Mouse (Mus musculus): Measurements from ENCODE around the gene Kcnk12. TPM values are rescaled to one million over a fixed set of nuclear protein-coding genes. Genes with fewer than 3 reads are reported as not detected.
A peak's percentile ranks its signal among the peaks of the same experiment; 100 is the strongest.

Kcnk12 gene
- polyA plus RNA-seq, 1 experiment from 2014 or later: not detected

GRCm38 (mm10) chr17:87737144-87737543 is 60.6 kb downstream of the Kcnk12 start:
- Histone ChIP-seq H3K4me2 (replicated peaks) (no peak overlapping the region), H3K36me3 (no peaks in the 10 kb centered on the region), H3K27me3 (replicated peaks) (no peaks in the 10 kb centered on the region), H3K9ac (no peak overlapping the region), H3K4me3 (replicated peaks) (no peak overlapping the region), H3K27ac (no peak overlapping the region), H3K9me3 (no peaks in the 10 kb centered on the region), H3K4me1 (replicated peaks) (no peaks in the 10 kb centered on the region)
- WGBS: 79% methylated on average over 3 of the region's 3 CpGs
- ATAC-seq: no peak

GRCm38 (mm10) chr17:87734471-87734870 is 63.3 kb downstream of the Kcnk12 start:
- no peaks in the 10 kb centered on the region for H3K4me1 ChIP-seq (replicated peaks)
- H3K9ac ChIP-seq: no peak overlapping the region
- H3K4me3 ChIP-seq (replicated peaks): no peak overlapping the region
- H3K27ac ChIP-seq: no peak overlapping the region
- H3K4me2 ChIP-seq (replicated peaks): no peak overlapping the region
- H3K9me3 ChIP-seq: no peaks in the 10 kb centered on the region
- no peaks in the 10 kb centered on the region for H3K27me3 ChIP-seq (replicated peaks)
- no peaks in the 10 kb centered on the region for H3K36me3 ChIP-seq
- WGBS: 86% methylated on average over 8 of the region's 8 CpGs
- ATAC-seq: no peak

DNA sequence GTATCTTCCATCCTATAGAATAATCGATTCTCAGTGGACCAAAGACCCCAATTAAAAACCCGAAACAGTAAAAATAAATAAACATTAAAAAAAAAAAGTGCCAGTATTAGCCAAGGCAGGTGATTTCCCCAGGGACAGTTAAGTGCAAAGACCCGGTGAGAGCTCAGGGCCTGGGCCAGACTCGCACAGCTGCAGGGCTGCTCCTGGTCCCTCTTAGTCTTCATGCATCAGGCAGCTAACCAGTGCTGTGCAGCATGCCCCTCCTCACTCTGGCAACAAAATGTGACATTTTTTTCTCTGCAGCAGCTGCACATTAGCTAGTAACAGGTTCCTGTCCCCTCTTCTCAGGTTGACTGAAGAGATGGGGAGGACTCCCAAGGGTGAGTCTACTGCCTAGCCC is 65.8 kb downstream of the Kcnk12 start:
- Histone ChIP-seq H3K4me3 (replicated peaks) (no peak overlapping the region), H3K36me3 (no peaks in the 10 kb centered on the region), H3K9me3 (no peaks in the 10 kb centered on the region), H3K9ac (no peak overlapping the region), H3K27ac (no peak overlapping the region), H3K4me1 (replicated peaks) (no peaks in the 10 kb centered on the region), H3K27me3 (replicated peaks) (no peaks in the 10 kb centered on the region), H3K4me2 (replicated peaks) (no peak overlapping the region)
- no peak for ATAC-seq
- 80% methylated on average over 4 of the region's 4 CpGs for WGBS

DNA sequence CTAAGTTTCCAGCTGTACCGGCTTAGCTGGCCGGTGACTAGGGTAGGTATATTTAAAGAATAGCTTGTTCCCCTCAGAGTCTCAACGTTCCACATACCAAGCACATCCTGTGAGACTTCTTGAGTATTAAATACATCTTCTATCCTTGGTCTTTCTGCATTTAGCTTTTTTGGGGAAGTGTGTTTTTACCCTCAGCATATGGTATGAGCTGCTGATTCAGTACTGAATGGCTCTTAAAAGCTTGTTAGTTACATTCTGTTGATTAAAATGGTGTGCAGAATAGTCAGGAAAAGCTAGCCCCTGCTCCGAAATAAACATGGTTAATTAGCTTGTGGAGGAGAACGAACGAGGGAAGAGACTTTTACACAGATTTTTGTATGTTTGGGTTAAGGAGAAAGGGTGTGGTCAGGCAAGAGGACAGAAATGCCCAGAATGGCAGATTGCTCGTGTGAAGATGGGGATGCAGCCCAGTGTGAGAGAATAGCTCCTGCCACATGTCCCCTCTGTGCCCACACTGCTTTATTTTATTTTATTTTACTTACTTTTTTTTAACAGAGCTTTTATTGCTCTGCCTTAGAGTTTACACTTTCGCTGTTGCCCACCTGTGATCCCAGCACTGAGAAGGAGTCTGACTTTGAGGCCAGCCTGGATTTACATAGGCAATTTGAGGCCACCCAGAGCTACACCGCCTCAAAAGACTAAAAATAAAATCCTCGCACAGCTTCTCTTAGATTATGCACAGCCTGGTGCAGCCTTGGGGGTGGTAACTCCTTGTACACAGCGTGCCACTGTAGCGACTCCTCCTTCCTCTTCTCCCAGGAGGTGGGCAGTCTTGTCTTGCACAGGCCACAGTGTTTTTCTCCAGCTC is 71.1 kb downstream of the Kcnk12 start:
- no peak overlapping the region for H3K27ac ChIP-seq
- H3K4me2 ChIP-seq (replicated peaks): no peak overlapping the region
- no peak overlapping the region for H3K9ac ChIP-seq
- no peaks in the 10 kb centered on the region for H3K9me3 ChIP-seq
- no peaks in the 10 kb centered on the region for H3K4me1 ChIP-seq (replicated peaks)
- WGBS: 93% methylated on average over 12 of the region's 12 CpGs
- no peak overlapping the region for H3K4me3 ChIP-seq (replicated peaks)
- no peaks in the 10 kb centered on the region for H3K27me3 ChIP-seq (replicated peaks)
- H3K36me3 ChIP-seq: peaks cover 12% of the 10 kb centered on the region; the same call in 1 of the 2 replicates
- no peak for ATAC-seq

- Histone ChIP-seq H3K36me3 (peaks cover 12% of the 10 kb centered on the region; the same call in 1 of the 2 replicates), H3K9ac (no peak overlapping the region), H3K4me2 (replicated peaks) (no peak overlapping the region), H3K9me3 (no peaks in the 10 kb centered on the region), H3K27ac (no peak overlapping the region), H3K4me1 (replicated peaks) (no peaks in the 10 kb centered on the region), H3K4me3 (replicated peaks) (no peak overlapping the region), H3K27me3 (replicated peaks) (no peaks in the 10 kb centered on the region)
- WGBS: 92% methylated on average over 7 of the region's 7 CpGs
- ATAC-seq: no peak
Measured at GRCm38 (mm10) chr17:87724727-87725126, 73.1 kb downstream of the Kcnk12 start.

DNA sequence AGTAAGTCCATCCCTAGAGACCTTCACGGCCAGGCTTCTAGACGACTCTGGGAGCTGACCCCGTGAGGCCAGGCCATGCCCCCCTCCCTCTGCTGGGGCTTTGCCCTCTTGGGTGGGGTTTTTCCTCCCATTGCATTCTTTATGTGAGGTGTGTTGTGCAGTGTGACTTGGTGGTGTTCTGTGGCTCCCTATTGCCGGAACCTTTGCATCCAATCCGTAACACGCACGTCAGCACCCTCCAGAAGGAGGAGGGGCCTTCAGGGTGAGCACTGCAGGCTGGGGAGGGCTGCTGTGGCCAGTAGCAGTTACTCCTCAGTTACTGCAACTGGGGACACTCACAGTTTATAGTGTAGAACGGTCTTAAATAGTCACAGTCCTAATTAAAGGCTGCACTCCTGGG is 97.7 kb downstream of the Kcnk12 start:
- Histone ChIP-seq H3K4me1 (replicated peaks) (no peaks in the 10 kb centered on the region; the same call in 1 of the 2 replicates), H3K9ac (no peak overlapping the region), H3K9me3 (no peaks in the 10 kb centered on the region), H3K4me2 (replicated peaks) (no peak overlapping the region), H3K36me3 (peaks cover 5% of the 10 kb centered on the region), H3K4me3 (replicated peaks) (no peak overlapping the region), H3K27ac (no peak overlapping the region), H3K27me3 (replicated peaks) (no peaks in the 10 kb centered on the region)
- no peak for ATAC-seq
- WGBS: 87% methylated on average over 8 of the region's 8 CpGs

GRCm38 (mm10) chr17:87698996-87699765 is 98.6 kb downstream of the Kcnk12 start:
- Histone ChIP-seq H3K4me2 (replicated peaks) (no peak overlapping the region), H3K36me3 (peaks cover 5% of the 10 kb centered on the region), H3K9ac (no peak overlapping the region), H3K27ac (no peak overlapping the region), H3K9me3 (no peaks in the 10 kb centered on the region), H3K4me1 (replicated peaks) (no peaks in the 10 kb centered on the region), H3K4me3 (replicated peaks) (no peak overlapping the region), H3K27me3 (replicated peaks) (no peaks in the 10 kb centered on the region)
- 66% methylated on average over 16 of the region's 16 CpGs for WGBS
- ATAC-seq: peak; percentile 76

DNA sequence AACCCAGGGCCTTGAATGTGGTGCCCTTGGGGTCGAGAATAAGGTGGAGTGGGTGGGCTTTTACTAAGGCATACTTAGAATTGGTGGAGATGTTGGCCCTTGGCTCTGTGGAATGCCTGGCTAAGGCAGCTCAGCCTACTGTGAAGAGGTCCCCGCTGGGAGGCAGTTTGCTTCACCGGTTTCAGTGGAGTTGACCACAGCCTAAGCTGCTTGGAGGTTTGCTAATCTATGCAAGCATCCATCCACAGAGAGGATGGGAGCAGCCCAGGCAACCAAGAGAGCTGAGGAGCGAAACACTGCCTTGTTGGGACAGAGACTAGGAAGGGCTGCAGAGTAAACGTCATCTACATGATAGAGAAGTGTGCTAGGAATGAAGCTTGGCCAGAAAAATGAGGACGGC is 101.0 kb downstream of the Kcnk12 start:
- WGBS: 89% methylated on average over 6 of the region's 6 CpGs
- Histone ChIP-seq H3K4me3 (replicated peaks) (no peak overlapping the region), H3K9ac (no peak overlapping the region), H3K4me1 (replicated peaks) (no peaks in the 10 kb centered on the region), H3K27ac (no peak overlapping the region), H3K36me3 (peaks cover 10% of the 10 kb centered on the region), H3K27me3 (replicated peaks) (no peaks in the 10 kb centered on the region), H3K4me2 (replicated peaks) (no peak overlapping the region), H3K9me3 (no peaks in the 10 kb centered on the region)
- ATAC-seq: no peak

- H3K36me3 ChIP-seq: peaks cover 10% of the 10 kb centered on the region
- ATAC-seq: no peak
- H3K4me3 ChIP-seq (replicated peaks): no peak overlapping the region
- no peaks in the 10 kb centered on the region for H3K27me3 ChIP-seq (replicated peaks)
- no peaks in the 10 kb centered on the region for H3K9me3 ChIP-seq
- H3K27ac ChIP-seq: no peak overlapping the region
- WGBS: 90% methylated on average over 11 of the region's 11 CpGs
- no peaks in the 10 kb centered on the region for H3K4me1 ChIP-seq (replicated peaks)
- H3K4me2 ChIP-seq (replicated peaks): no peak overlapping the region
- no peak overlapping the region for H3K9ac ChIP-seq
Measured at GRCm38 (mm10) chr17:87695874-87696465, 101.8 kb downstream of the Kcnk12 start.

Other genes with a start within 250 kb of the Kcnk12 start
- gene Epcam, start 162.0 kb downstream of the Kcnk12 start, polyA plus RNA-seq (2015; fragmentation: Nextera tagmentation; extraction: Ambion mirVana): 958 and 974 TPM in 2 replicates
- gene Msh2, start 125.7 kb downstream of the Kcnk12 start, polyA plus RNA-seq (2015; fragmentation: Nextera tagmentation; extraction: Ambion mirVana): 63.7 and 74.5 TPM in 2 replicates
- not detected in 2 replicates for gene Rpl36-ps4, start 123.0 kb upstream of the Kcnk12 start, polyA plus RNA-seq (2015; fragmentation: Nextera tagmentation; extraction: Ambion mirVana)
- gene Msh6, start 177.1 kb upstream of the Kcnk12 start, polyA plus RNA-seq (2015; fragmentation: Nextera tagmentation; extraction: Ambion mirVana): 42.9 and 45.2 TPM in 2 replicates